Mouse (Mus musculus) testis, adult 2 months (tissue): ENCODE data around the gene Avil. TPM values are rescaled to one million over a fixed set of nuclear protein-coding genes. Genes with fewer than 3 reads are reported as not detected.

Experiments
- H3K27ac ChIP-seq: fragments of 200-500 bp; 2 replicates; pipeline ENCODE4 v1.5.1; 2012; ENCODE audit warnings: low read depth, low read length; ENCODE audit not compliant: control insufficient read depth, insufficient read depth
- H3K27me3 ChIP-seq: fragments of 200-500 bp; 2 replicates; pipeline ENCODE4 v1.6.1; 2012; ENCODE audit warnings: mild to moderate bottlenecking, low read length, moderate library complexity; ENCODE audit not compliant: control insufficient read depth, insufficient read depth
- H3K36me3 ChIP-seq: fragments of 200-500 bp; 2 replicates; pipeline ENCODE4 v1.6.1; 2012; ENCODE audit warnings: mild to moderate bottlenecking, low read length; ENCODE audit not compliant: control insufficient read depth, insufficient read depth
- H3K4me1 ChIP-seq: fragments of 200-500 bp; 2 replicates; pipeline ENCODE4 v1.6.1; 2012; ENCODE audit warnings: low read length; ENCODE audit not compliant: control insufficient read depth, insufficient read depth
- H3K4me3 ChIP-seq: fragments of 200-500 bp; 2 replicates; pipeline ENCODE4 v1.5.1; 2012; ENCODE audit warnings: low read depth, mild to moderate bottlenecking, low read length, moderate library complexity, mixed read lengths; ENCODE audit not compliant: control insufficient read depth
- CTCF ChIP-seq: fragments of 200-500 bp; IDR thresholded peaks from 2 replicates; pipeline ENCODE4 v1.5.1; 2012; ENCODE audit warnings: low read depth, mild to moderate bottlenecking, inconsistent platforms, low read length, moderate library complexity; ENCODE audit not compliant: control insufficient read depth, insufficient read depth, insufficient replicate concordance
- POLR2A ChIP-seq: fragments of 200-500 bp; IDR thresholded peaks from 2 replicates; pipeline ENCODE4 v1.6.1; 2012; ENCODE audit warnings: low read depth, mild to moderate bottlenecking, inconsistent platforms, low read length, moderate library complexity; ENCODE audit not compliant: control insufficient read depth
- polyA plus RNA-seq: library from polyadenylated mRNA; depleted of rRNA; stranded (reverse); fragments of >200 nt; gene quantifications from 2 replicates; pipeline ENCODE4 v1.2.3, GENCODE M21; 2012

The Avil gene
- polyA plus RNA-seq, 1 experiment, result 0.04 TPM

DNA sequence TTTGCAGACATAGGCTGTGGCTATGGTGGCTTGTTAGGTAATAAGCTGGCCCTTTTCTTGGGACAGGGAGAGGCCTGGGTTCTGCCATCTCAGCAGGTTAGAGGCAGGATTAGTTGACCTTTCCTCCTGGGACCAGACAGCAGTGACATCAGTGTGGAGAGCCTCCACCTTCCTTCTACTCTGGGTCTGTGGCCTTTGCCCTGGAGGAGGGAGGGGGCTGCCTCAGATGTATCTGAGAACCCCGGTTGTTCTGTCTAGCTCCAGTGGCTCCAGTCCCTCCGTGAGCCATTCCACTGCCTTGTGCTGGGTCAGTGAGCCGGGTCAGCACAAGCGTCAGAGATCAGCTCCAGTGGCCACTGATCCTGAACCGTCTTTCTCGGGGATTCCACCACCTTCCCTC lies 42.7 kb downstream of the Avil start:
- no peak for TF ChIP-seq POLR2A
- no peak for TF ChIP-seq CTCF
- Histone ChIP-seq H3K27ac (no peak overlapping the region), H3K36me3 (no peaks in the 10 kb centered on the region; the same call in 1 of the 2 replicates), H3K4me1 (peaks cover 7% of the 10 kb centered on the region), H3K4me3 (no peak overlapping the region), H3K27me3 (no peaks in the 10 kb centered on the region)

DNA sequence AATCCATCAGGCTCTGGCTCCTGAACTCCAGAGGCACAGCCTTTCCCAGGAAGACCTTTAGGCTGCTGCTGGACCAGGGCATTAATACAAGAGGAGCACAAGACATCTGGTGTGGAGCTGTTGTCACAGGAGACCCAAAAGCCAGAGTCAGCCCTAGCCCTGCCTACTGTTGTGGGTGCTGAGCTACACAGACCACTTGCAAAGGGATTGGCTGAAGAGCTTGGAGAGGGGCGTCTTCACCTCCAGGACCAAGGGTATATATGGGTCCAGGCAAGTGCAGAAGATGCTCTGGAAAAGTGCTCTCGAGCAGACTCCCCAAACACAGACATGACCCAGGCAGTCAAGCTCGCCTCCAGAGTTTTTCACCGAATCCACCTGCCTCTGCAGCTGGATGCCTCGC lies 47.4 kb downstream of the Avil start, which contains the start of gene Cyp27b1:
Cyp27b1 (plus strand) TSS at position 297 of the 400 bp plus-strand sequence.
- no peaks in the 10 kb centered on the region; the same call in 1 of the 2 replicates for H3K36me3 ChIP-seq
- H3K4me3 ChIP-seq, result no peak within 1 kb of the TSS
- no peak within 1 kb of the TSS for H3K27ac ChIP-seq
- peaks cover 11% of the 10 kb centered on the region for H3K4me1 ChIP-seq
- no peaks in the 10 kb centered on the region for H3K27me3 ChIP-seq
- no peak for TF ChIP-seq POLR2A
- TF ChIP-seq CTCF, result no peak

DNA sequence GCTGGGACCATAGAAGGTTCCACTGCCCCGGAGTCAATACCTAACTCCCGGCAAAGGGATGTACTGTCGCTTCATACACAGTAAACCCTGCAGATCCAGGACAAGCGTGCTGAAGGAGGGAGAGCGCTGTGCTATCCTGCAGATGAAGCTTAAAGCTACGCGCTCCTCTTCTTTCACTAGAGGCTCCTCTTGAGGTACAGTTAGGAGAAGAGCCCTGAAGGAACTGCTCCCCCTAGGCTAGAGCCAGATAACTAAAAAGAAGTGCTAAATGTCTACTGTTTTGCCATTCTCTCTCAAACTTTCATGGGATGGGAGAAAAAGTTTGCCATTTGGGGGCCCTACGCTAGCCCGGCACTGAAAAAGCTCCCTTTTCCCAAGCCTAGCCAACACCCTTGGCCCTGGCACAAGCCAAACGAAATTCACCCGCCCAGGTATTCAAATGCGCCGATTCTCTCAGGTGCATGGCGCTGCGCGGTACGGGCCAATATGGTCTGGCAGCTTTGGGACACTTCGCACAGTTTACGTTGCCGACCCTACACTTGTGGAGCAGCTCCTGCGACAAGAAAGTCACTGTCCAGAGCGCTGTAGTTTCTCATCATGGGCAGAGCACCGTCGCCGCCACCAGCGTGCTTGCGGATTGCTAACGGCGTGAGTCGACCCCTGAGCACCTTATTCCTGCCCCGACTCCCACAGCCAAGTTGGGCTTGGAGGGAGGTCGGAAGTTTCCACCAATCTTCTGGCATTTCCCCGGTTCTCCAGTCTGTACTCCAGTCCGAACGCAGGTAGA lies 48.3 kb downstream of the Avil start:
- Histone ChIP-seq H3K27me3 (no peaks in the 10 kb centered on the region), H3K27ac (no peak overlapping the region), H3K36me3 (no peaks in the 10 kb centered on the region; the same call in 1 of the 2 replicates), H3K4me1 (peaks cover 11% of the 10 kb centered on the region), H3K4me3 (no peak overlapping the region)
- TF ChIP-seq CTCF (no peak), POLR2A (no peak)

DNA sequence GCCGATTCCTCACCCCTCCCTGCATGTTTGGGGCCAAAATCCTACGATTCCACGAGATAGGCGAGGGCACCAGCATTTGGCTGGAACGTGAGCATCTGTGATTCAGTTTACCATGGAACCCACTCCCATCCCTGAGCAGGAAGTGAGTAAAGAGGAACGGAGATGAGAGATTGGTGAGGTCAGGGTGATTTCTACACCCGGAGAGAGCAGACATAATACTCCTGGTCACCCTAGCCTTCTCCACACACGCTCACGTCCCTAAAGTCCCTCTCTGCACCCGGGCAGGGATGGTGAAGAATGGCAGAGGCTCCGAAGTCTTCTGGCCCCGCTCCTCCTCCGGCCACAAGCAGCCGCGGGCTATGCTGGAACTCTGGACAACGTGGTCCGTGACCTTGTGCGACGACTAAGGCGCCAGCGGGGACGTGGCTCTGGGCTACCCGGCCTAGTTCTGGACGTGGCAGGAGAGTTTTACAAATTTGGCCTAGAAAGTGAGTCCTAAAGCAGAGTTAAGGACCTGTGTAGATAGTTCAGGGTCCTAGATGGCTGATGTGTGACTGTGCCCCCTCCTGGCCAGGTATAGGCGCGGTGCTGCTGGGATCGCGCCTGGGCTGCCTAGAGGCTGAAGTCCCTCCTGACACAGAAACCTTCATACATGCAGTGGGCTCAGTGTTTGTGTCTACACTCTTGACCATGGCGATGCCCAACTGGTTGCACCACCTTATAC lies 49.0 kb downstream of the Avil start:
- no peaks in the 10 kb centered on the region for H3K27me3 ChIP-seq
- H3K27ac ChIP-seq, result no peak overlapping the region

DNA sequence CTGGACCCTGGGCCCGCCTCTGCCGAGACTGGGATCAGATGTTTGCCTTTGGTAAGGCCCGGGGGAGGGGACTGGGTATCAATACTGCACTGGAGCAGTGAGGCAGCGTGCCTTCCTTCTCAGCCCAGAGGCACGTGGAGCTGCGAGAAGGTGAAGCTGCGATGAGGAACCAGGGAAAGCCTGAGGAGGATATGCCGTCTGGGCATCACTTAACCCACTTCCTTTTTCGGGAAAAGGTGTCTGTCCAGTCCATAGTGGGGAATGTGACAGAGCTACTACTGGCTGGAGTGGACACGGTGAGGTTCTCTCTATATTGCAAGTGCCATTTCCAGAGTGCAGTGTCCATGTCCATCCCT lies 49.6 kb downstream of the Avil start:
- no peak overlapping the region for H3K27ac ChIP-seq
- no peaks in the 10 kb centered on the region for H3K36me3 ChIP-seq
- H3K4me3 ChIP-seq, result no peak overlapping the region
- TF ChIP-seq POLR2A, result no peak
- TF ChIP-seq CTCF, result no peak
- peaks cover 11% of the 10 kb centered on the region for H3K4me1 ChIP-seq
- no peaks in the 10 kb centered on the region for H3K27me3 ChIP-seq

More for the DNA sequence above, 49.0 kb downstream of the Avil start:
- H3K36me3 ChIP-seq, result no peaks in the 10 kb centered on the region; the same call in 1 of the 2 replicates
- H3K4me3 ChIP-seq, result no peak overlapping the region
- H3K4me1 ChIP-seq, result peaks cover 11% of the 10 kb centered on the region
- TF ChIP-seq POLR2A (no peak), CTCF (no peak)

DNA sequence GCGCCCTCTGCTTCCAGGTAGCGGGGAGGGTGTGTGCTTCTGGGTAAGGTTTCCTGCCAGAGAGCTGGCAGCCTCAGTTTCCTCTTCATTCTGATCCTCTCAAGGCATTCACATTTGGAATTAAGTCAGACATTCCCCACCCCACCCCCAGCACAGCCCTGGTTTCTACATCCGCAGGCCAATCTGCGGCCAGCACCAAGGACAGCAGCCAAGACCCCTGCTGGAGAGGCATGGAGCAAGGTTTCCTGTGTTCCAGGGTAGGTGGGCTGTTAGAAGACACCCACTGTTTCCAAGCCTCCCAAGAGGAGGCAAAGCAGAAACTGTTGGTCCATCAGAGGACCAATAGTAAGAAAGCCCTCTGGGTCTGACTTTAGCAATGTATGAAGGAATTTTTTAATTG lies 54.1 kb downstream of the Avil start:
- peaks cover 8% of the 10 kb centered on the region for H3K4me1 ChIP-seq
- no peak overlapping the region for H3K4me3 ChIP-seq
- no peak overlapping the region for H3K27ac ChIP-seq
- TF ChIP-seq CTCF (no peak), POLR2A (no peak)
- H3K36me3 ChIP-seq, result no peaks in the 10 kb centered on the region
- H3K27me3 ChIP-seq, result no peaks in the 10 kb centered on the region

DNA sequence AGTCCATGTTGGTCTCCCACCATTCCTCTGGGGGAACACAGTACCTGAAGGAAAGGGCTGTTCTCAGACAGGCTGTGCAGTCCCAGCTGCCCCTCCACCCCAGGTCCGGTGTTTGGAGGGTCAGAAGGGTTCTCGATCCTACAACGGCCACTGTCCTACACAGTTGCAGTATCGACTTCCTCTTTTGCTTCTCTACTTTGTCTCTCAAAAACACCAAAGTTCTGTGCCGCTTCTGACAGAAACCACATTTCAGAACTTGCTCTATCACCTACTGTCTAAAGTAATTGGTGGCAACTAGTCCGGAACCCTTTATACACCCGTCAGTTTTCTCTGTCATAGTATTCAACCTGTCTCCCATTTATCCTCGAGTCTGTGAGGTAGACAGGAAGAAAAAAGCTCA lies 54.9 kb downstream of the Avil start:
- H3K36me3 ChIP-seq, result no peaks in the 10 kb centered on the region
- H3K4me1 ChIP-seq, result peaks cover 8% of the 10 kb centered on the region
- TF ChIP-seq POLR2A, result no peak
- no peak for TF ChIP-seq CTCF
- H3K27me3 ChIP-seq, result no peaks in the 10 kb centered on the region
- no peak overlapping the region for H3K27ac ChIP-seq
- no peak overlapping the region for H3K4me3 ChIP-seq
